Mouse (Mus musculus): Measurements from ENCODE around the gene Zfp949.

- TF ChIP-seq CTCF (IDR thresholded peaks at IDR 0.05; ENCODE audit: borderline replicate concordance, control insufficient read depth, extremely low read depth, insufficient read depth, low read length, poor library complexity) = no peak
- no peak for TF ChIP-seq POLR2A (IDR thresholded peaks at IDR 0.05; ENCODE audit: control insufficient read depth, extremely low read depth, insufficient read depth, low read length, poor library complexity)
Observed at GRCm38 (mm10) chr9:88546657-88547056, 1.2 kb upstream of the Zfp949 start.
